Mouse (Mus musculus) MEL (cell line): ENCODE data around the gene Ep400. TPM values are rescaled to one million over a fixed set of nuclear protein-coding genes. Genes with fewer than 3 reads are reported as not detected.
"Not testable (repeated sequence)": the region's sequence is repeated elsewhere in the genome, so short reads cannot be mapped to it uniquely, and the experiment has no call there.

Experiments used
- DNase-seq: peaks from one replicate; pipeline ENCODE4 v3.0.0; 2011; ENCODE audit warnings: low read depth, low spot score
- H3K27ac ChIP-seq: 2 replicates; pipeline ENCODE4 v1.5.1; 2012; ENCODE audit warnings: low read depth, mild to moderate bottlenecking, control low read depth, low read length, moderate library complexity; ENCODE audit not compliant: control insufficient read depth
- H3K27me3 ChIP-seq, 2 experiments: fragments of 150-350 bp in 1 of 2; sonication (generic) in 1 of 2; 2 replicates each; pipeline ENCODE4 v1.6.1; 2012; ENCODE audit warnings: low read length in 2 of 2, mild to moderate bottlenecking in 2 of 2, improper control_type of control experiment in 1 of 2, moderate library complexity in 1 of 2; ENCODE audit not compliant: insufficient read depth in 2 of 2, control insufficient read depth in 1 of 2
- H3K36me3 ChIP-seq, 2 experiments: 2 replicates each; pipeline ENCODE4 v1.6.1; 2012 to 2014; ENCODE audit warnings: low read length in 2 of 2, improper control_type of control experiment in 1 of 2, inconsistent platforms in 1 of 2, mild to moderate bottlenecking in 1 of 2; ENCODE audit not compliant: insufficient read depth in 2 of 2, control insufficient read depth in 1 of 2
- H3K4me1 ChIP-seq, 2 experiments: fragments of 150-350 bp in 1 of 2; sonication (generic) in 1 of 2; 2 replicates each; pipeline ENCODE4 v1.6.1; 2012; ENCODE audit warnings: low read length in 2 of 2, improper control_type of control experiment in 1 of 2, mild to moderate bottlenecking in 1 of 2; ENCODE audit not compliant: insufficient read depth in 2 of 2, control insufficient read depth in 1 of 2
- H3K4me3 ChIP-seq, 2 experiments: fragments of 150-350 bp in 1 of 2; sonication (generic) in 1 of 2; 2 replicates each; pipeline ENCODE4 v1.5.1; 2012; ENCODE audit warnings: low read depth in 2 of 2, low read length in 2 of 2, mild to moderate bottlenecking in 2 of 2, moderate library complexity in 2 of 2, control low read depth in 1 of 2, improper control_type of control experiment in 1 of 2; ENCODE audit not compliant: control insufficient read depth in 1 of 2, insufficient read depth in 1 of 2
- H3K79me2 ChIP-seq: 2 replicates; pipeline ENCODE4 v1.6.1; 2012; ENCODE audit warnings: mild to moderate bottlenecking, low read length, moderate library complexity; ENCODE audit not compliant: control insufficient read depth, poor library complexity, insufficient read depth
- H3K9ac ChIP-seq: 2 replicates; pipeline ENCODE4 v1.6.1; 2012; ENCODE audit warnings: low read depth, mild to moderate bottlenecking, control low read depth, low read length, moderate library complexity; ENCODE audit not compliant: control insufficient read depth, poor library complexity, severe bottlenecking
- H3K9me3 ChIP-seq: fragments of 150-350 bp; sonication (generic); replicated peaks from 2 replicates; pipeline ENCODE4 v1.6.1; 2012; ENCODE audit warnings: mild to moderate bottlenecking, low read length, improper control_type of control experiment, moderate library complexity; ENCODE audit not compliant: insufficient read depth
- CHD2 ChIP-seq: IDR thresholded peaks from 2 replicates; pipeline ENCODE4 v1.6.1; 2011; ENCODE audit warnings: low read length, improper control_type of control experiment
- CTCF ChIP-seq, 3 experiments: IDR thresholded peaks in 2 of 3; conservative IDR thresholded peaks in 1 of 3; 2 replicates each; pipeline ENCODE4 v1.5.1; 2011 to 2012; ENCODE audit warnings: low read length in 3 of 3, low read depth in 2 of 3, mild to moderate bottlenecking in 2 of 3, improper control_type of control experiment in 1 of 3, inconsistent platforms in 1 of 3, mixed read lengths in 1 of 3, moderate library complexity in 1 of 3; ENCODE audit not compliant: control insufficient read depth in 1 of 3, insufficient read depth in 1 of 3, poor library complexity in 1 of 3, severe bottlenecking in 1 of 3
- E2F4 ChIP-seq: IDR thresholded peaks from 2 replicates; pipeline ENCODE4 v1.6.1; 2011; ENCODE audit warnings: low read depth, low read length, improper control_type of control experiment, borderline replicate concordance
- ELF1 ChIP-seq: IDR thresholded peaks from 2 replicates; pipeline ENCODE4 v1.6.1; 2014; ENCODE audit warnings: low read depth, mild to moderate bottlenecking, inconsistent platforms, low read length, improper control_type of control experiment, moderate library complexity
- EP300 ChIP-seq, 2 experiments: IDR thresholded peaks; 2 replicates each; pipeline ENCODE4 v1.6.1; 2011; ENCODE audit warnings: improper control_type of control experiment in 2 of 2, low read length in 2 of 2, low read depth in 1 of 2, mild to moderate bottlenecking in 1 of 2
- ETS1 ChIP-seq: IDR thresholded peaks from 2 replicates; pipeline ENCODE4 v1.6.1; 2012; ENCODE audit warnings: low read depth, mild to moderate bottlenecking, inconsistent platforms, low read length, improper control_type of control experiment, moderate library complexity
- MAFK ChIP-seq: IDR thresholded peaks from 2 replicates; pipeline ENCODE4 v1.6.1; 2011; ENCODE audit warnings: low read depth, mild to moderate bottlenecking, low read length, improper control_type of control experiment, borderline replicate concordance
- MEF2A ChIP-seq: IDR thresholded peaks from 2 replicates; pipeline ENCODE4 v1.6.1; 2014; ENCODE audit warnings: low read depth, mild to moderate bottlenecking, inconsistent platforms, low read length, improper control_type of control experiment; ENCODE audit not compliant: poor library complexity, insufficient replicate concordance, severe bottlenecking; ENCODE audit errors: extremely low read depth
- MXI1 ChIP-seq: IDR thresholded peaks from 2 replicates; pipeline ENCODE4 v1.6.1; 2011; ENCODE audit warnings: mild to moderate bottlenecking, low read depth, low read length, improper control_type of control experiment
- NRF1 ChIP-seq: IDR thresholded peaks from 2 replicates; pipeline ENCODE4 v1.6.1; 2014; ENCODE audit warnings: low read depth, mild to moderate bottlenecking, inconsistent platforms, low read length, improper control_type of control experiment, moderate library complexity; ENCODE audit not compliant: poor library complexity, insufficient read depth, severe bottlenecking
- RAD21 ChIP-seq: IDR thresholded peaks from 2 replicates; pipeline ENCODE4 v1.6.1; 2011; ENCODE audit warnings: mild to moderate bottlenecking, low read depth, low read length, improper control_type of control experiment
- SIN3A ChIP-seq: IDR thresholded peaks from 2 replicates; pipeline ENCODE4 v1.6.1; 2012; ENCODE audit warnings: low read length, improper control_type of control experiment, inconsistent platforms
- SMC3 ChIP-seq: IDR thresholded peaks from 2 replicates; pipeline ENCODE4 v1.6.1; 2011; ENCODE audit warnings: low read depth, low read length, improper control_type of control experiment
- TCF12 ChIP-seq: IDR thresholded peaks from 2 replicates; pipeline ENCODE4 v1.6.1; 2014; ENCODE audit warnings: low read depth, mild to moderate bottlenecking, inconsistent platforms, low read length, improper control_type of control experiment, moderate library complexity
- USF2 ChIP-seq, 2 experiments: IDR thresholded peaks; 2 replicates each; pipeline ENCODE4 v1.6.1; 2011 to 2012; ENCODE audit warnings: improper control_type of control experiment in 2 of 2, low read length in 2 of 2, borderline replicate concordance in 1 of 2, inconsistent platforms in 1 of 2, low read depth in 1 of 2, mild to moderate bottlenecking in 1 of 2; ENCODE audit not compliant: insufficient read depth in 1 of 2
- ZC3H11A ChIP-seq: IDR thresholded peaks from 2 replicates; pipeline ENCODE4 v1.6.1; 2012; ENCODE audit warnings: low read depth, mild to moderate bottlenecking, inconsistent platforms, low read length, improper control_type of control experiment
- ZKSCAN1 ChIP-seq: IDR thresholded peaks from 2 replicates; pipeline ENCODE4 v1.6.1; 2012; ENCODE audit warnings: low read depth, mild to moderate bottlenecking, inconsistent platforms, low read length, improper control_type of control experiment, moderate library complexity
- ZMIZ1 ChIP-seq: IDR thresholded peaks from 2 replicates; pipeline ENCODE4 v1.6.1; 2012; ENCODE audit warnings: low read depth, mild to moderate bottlenecking, inconsistent platforms, low read length, improper control_type of control experiment, moderate library complexity
- ZNF384 ChIP-seq: IDR thresholded peaks from 2 replicates; pipeline ENCODE4 v1.6.1; 2012; ENCODE audit warnings: low read depth, mild to moderate bottlenecking, inconsistent platforms, low read length, improper control_type of control experiment
- polyA plus RNA-seq, 2 experiments: library from polyadenylated mRNA; stranded (reverse) in 1 of 2; unstranded in 1 of 2; fragments of >175 nt in 1 of 2; fragments of >200 nt in 1 of 2; gene quantifications; 2 replicates each; pipeline versions ENCODE4 v1.2.1 to v1.2.4; 2012; ENCODE audit warnings: low replicate concordance in 2 of 2, low read depth in 1 of 2; ENCODE audit not compliant: insufficient read length in 2 of 2, insufficient read depth in 1 of 2, missing spikeins in 1 of 2
- total RNA-seq: library from RNA; depleted of rRNA; stranded (reverse); fragments of 300-350 nt; gene quantifications from 2 replicates; pipeline ENCODE4 v1.2.3, GENCODE M21; 2012

The Ep400 gene
- total and polyA plus RNA-seq, 3 experiments: 21.5 to 96.8 (median 27.2) TPM

DNA sequence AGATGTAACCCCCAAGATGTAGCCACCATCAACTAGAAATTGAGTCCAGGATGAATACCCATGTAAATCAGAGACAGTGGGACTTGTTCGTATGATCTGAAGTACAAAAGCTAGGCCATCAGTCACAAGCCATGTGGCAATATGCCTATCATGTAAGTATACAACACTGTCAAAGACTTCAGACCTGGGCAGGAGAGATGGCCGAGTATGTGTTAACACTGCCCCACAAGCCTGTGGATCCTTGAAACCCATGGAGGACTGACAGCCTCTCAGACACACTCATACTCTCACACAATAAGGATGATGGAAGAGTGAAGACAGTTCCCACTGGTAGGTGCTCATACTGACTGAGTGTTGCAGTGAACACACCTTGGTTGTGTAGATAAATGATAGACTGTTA lies 5.6 kb upstream of the Ep400 start:
- H3K9ac ChIP-seq: no peak overlapping the region
- peaks cover 59% of the 10 kb centered on the region for H3K79me2 ChIP-seq
- H3K9me3 ChIP-seq: no peaks in the 10 kb centered on the region
- H3K4me1 ChIP-seq: peaks cover 2 to 10% of the 10 kb centered on the region in 2 experiments; a peak in 3 of 4 replicates
- no peak for DNase-seq
- H3K4me3 ChIP-seq: no peak overlapping the region
- H3K27me3 ChIP-seq: no peaks in the 10 kb centered on the region
- H3K27ac ChIP-seq: no peak overlapping the region
- peaks cover 6 to 14% of the 10 kb centered on the region in 2 experiments for H3K36me3 ChIP-seq
- no peak for TF ChIP-seq ELF1
- no peak for TF ChIP-seq ZKSCAN1
- no peak for TF ChIP-seq ETS1
- TF ChIP-seq ZNF384: no peak
- TF ChIP-seq TCF12: no peak
- TF ChIP-seq EP300 (IDR thresholded peaks at IDR 0.05; ENCODE audit: low read depth in 1 of 2, low read length in 2 of 2): no peak
- TF ChIP-seq SMC3: no peak
- TF ChIP-seq ZC3H11A: no peak
- TF ChIP-seq E2F4: no peak
- TF ChIP-seq CTCF (IDR thresholded peaks at IDR 0.05 in 2 of 3, conservative IDR thresholded peaks at IDR 0.05 in 1 of 3; ENCODE audit: control insufficient read depth in 1 of 3, insufficient read depth in 1 of 3, low read depth in 2 of 3, low read length in 3 of 3, poor library complexity in 1 of 3, severe bottlenecking in 1 of 3): no peak

GRCm38 (mm10) chr5:110774511-110774910 lies 4.0 kb upstream of the Ep400 start:
- DNase-seq: no peak
- no peaks in the 10 kb centered on the region for H3K9me3 ChIP-seq
- H3K36me3 ChIP-seq: peaks cover 6 to 12% of the 10 kb centered on the region in 2 experiments
- peaks cover 53% of the 10 kb centered on the region for H3K79me2 ChIP-seq
- TF ChIP-seq ZKSCAN1: no peak
- TF ChIP-seq SIN3A: no peak
- TF ChIP-seq MXI1: no peak
- no peak for TF ChIP-seq MAFK
- no peak for TF ChIP-seq ZMIZ1
- no peak for TF ChIP-seq RAD21
- no peak for TF ChIP-seq SMC3
- TF ChIP-seq ZNF384: no peak
- no peak for TF ChIP-seq CHD2
- TF ChIP-seq MEF2A: no peak
- no peak for TF ChIP-seq NRF1
- TF ChIP-seq USF2 (IDR thresholded peaks at IDR 0.05; ENCODE audit: borderline replicate concordance in 1 of 2, insufficient read depth in 1 of 2, low read depth in 1 of 2, low read length in 2 of 2): no peak
- H3K9ac ChIP-seq: no peak overlapping the region
- H3K27ac ChIP-seq: no peak overlapping the region
- peaks cover 2 to 4% of the 10 kb centered on the region in 2 experiments; a peak in 2 of 4 replicates for H3K4me1 ChIP-seq
- H3K27me3 ChIP-seq: no peaks in the 10 kb centered on the region
- H3K4me3 ChIP-seq: no peak overlapping the region

DNA sequence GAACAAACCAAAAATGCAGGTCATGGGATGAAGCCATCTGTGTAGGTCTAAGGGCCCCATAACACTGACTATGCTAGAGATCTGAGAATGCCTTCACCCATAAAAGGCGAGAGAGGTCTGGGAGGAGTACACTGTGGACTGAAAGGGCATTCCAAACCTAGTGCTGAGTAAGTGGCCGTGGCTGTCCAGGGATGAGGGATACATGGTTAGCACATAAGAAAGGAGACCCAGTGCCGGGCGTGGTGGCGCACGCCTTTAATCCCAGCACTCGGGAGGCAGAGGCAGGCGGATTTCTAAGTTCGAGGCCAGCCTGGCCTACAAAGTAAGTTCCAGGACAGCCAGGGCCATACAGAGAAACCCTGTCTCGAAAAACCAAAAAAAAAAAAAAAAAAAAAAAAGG lies 2.4 kb upstream of the Ep400 start:
- H3K4me1 ChIP-seq: not testable (repeated sequence)

More for the DNA sequence above, 2.4 kb upstream of the Ep400 start:
- H3K9ac ChIP-seq, H3K27me3 ChIP-seq, DNase-seq, H3K4me3 ChIP-seq, H3K9me3 ChIP-seq, H3K27ac ChIP-seq: not testable (repeated sequence)
- peaks cover 53% of the 10 kb centered on the region for H3K79me2 ChIP-seq
- peaks cover 6 to 22% of the 10 kb centered on the region in 2 experiments for H3K36me3 ChIP-seq
